Mouse (Mus musculus) liver, embryonic 12.5 days (tissue): ENCODE results near the gene Rundc1. TPM values are rescaled to one million over a fixed set of nuclear protein-coding genes. Genes with fewer than 3 reads are reported as not detected.
"Not testable (repeated sequence)": the region's sequence is repeated elsewhere in the genome, so short reads cannot be mapped to it uniquely, and the experiment has no call there.

Experiments
- ATAC-seq: fragments of 200-750 bp; cut with Nextera tagmentation; 2 replicates; pipeline ENCODE4 v1.8.0; 2017; ENCODE audit warnings: moderate number of reproducible peaks, mild to moderate bottlenecking, moderate library complexity
- H3K27ac ChIP-seq: fragments of 300-500 bp; sonication (generic); 2 replicates; pipeline ENCODE4 v1.5.1; 2016; ENCODE audit warnings: mild to moderate bottlenecking
- H3K27me3 ChIP-seq: fragments of 300-500 bp; sonication (generic); replicated peaks from 2 replicates; pipeline ENCODE4 v1.6.1; 2016; ENCODE audit warnings: mild to moderate bottlenecking, moderate library complexity
- H3K36me3 ChIP-seq: fragments of 300-500 bp; sonication (generic); 2 replicates; pipeline ENCODE4 v1.6.1; 2016; ENCODE audit warnings: mild to moderate bottlenecking, moderate library complexity
- H3K4me1 ChIP-seq: fragments of 300-500 bp; sonication (generic); 2 replicates; pipeline ENCODE4 v1.6.1; 2016
- H3K4me2 ChIP-seq: fragments of 300-500 bp; sonication (generic); 2 replicates; pipeline ENCODE4 v1.6.1; 2016; ENCODE audit warnings: mild to moderate bottlenecking, moderate library complexity
- H3K4me3 ChIP-seq: fragments of 300-500 bp; sonication (generic); 2 replicates; pipeline ENCODE4 v1.5.1; 2016; ENCODE audit warnings: mild to moderate bottlenecking, moderate library complexity
- H3K9ac ChIP-seq: fragments of 300-500 bp; sonication (generic); 2 replicates; pipeline ENCODE4 v1.6.1; 2016; ENCODE audit warnings: mild to moderate bottlenecking, moderate library complexity
- H3K9me3 ChIP-seq: fragments of 300-500 bp; sonication (generic); replicated peaks from 2 replicates; pipeline ENCODE4 v1.6.1; 2016; ENCODE audit warnings: mild to moderate bottlenecking, moderate library complexity
- WGBS: fragments of 180-500 bp; shearing (Covaris S2); methylation state at CpG from one replicate; pipeline ENCODE4 v1.1.7; 2016; ENCODE audit not compliant: insufficient replicate concordance; 5-methylcytosine and 5-hydroxymethylcytosine counted together
- polyA plus RNA-seq: library from polyadenylated mRNA; unstranded; fragments of >200 nt; fragmentation: Nextera tagmentation; extraction: Ambion mirVana; gene quantifications from 2 replicates; pipeline ENCODE4 v1.2.1, GENCODE M21; 2016

The Rundc1 gene
- 9.8 TPM in 2 replicates for polyA plus RNA-seq

DNA sequence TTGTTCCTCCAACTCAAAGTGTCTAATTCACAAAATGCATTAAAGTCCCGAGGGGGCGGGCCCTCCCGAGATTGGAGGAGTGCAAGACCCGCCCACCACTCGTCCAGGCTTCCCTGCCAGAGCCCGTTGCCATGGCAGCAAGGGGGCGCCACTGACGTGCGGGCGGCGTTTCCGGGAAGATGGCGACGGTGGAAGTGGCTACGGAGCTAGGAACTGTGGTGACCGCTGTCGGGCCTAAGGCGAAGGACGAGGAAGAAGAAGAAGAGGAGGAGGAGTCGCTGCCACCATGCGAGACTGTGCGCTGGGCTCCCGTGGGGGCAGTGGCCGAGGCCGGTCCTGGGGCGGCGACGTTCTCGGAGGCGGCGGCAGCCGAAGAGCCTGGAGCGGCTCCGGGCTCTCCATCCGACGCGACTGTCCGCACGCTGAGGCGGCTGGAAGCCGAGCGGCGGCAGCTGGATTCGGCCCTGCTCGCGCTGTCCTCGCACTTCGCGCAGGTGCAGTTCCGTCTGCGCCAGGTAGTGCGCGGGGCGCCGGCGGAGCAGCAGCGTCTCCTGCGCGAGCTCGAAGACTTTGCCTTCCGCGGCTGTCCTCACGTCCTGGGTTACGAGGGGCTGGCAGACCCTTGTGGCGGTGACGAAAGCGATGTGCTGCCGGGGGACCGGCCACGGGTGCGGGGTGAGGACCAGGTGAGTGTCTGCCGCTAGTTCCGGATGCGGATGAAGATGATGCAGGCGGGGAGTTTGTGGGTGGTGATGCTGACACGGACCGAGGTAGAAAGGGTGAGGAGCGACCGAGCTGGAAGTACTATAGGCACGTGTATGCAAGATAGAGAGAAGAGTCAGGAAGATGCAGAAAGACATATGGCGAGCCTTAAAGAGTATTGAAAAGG, at the start of gene Rundc1, which contains the start of gene Ptges3l:
Rundc1 (plus strand) TSS at position 161 of the 889 bp plus-strand sequence.
Ptges3l (minus strand) TSS at position 409 of the 889 bp plus-strand sequence.
- Histone ChIP-seq H3K27ac (peak within 1 kb of the TSS; percentile 78), H3K9ac (peak within 1 kb of the TSS; percentile 85), H3K4me2 (peak within 1 kb of the TSS; percentile 99), H3K4me3 (peak within 1 kb of the TSS; percentile 98), H3K9me3 (no peaks in the 10 kb centered on the region), H3K4me1 (peaks cover 32% of the 10 kb centered on the region), H3K27me3 (no peaks in the 10 kb centered on the region), H3K36me3 (peaks cover 15% of the 10 kb centered on the region)
- 1% methylated on average over 76 of the region's 81 CpGs for WGBS
- peak; percentile 89 for ATAC-seq

DNA sequence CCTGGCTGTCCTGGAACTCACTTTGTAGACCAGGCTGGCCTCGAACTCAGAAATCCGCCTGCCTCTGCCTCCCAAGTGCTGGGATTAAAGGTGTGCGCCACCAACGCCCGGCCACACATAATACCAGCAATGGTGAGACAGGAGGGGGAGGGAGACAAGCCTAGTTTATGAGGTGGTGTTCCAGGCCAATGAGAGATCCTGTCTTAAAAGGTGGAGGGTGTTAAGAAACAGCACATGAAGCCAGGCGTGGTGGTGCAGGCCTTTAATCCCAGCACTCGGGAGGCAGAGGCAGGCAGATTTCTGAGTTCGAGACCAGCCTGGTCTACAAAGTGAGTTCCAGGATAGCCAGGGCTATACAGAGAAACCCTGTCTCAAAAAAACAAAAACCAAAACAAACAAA, 46.7 kb upstream of the Rundc1 start:
- H3K27ac ChIP-seq, H3K9me3 ChIP-seq, ATAC-seq, H3K9ac ChIP-seq, H3K4me2 ChIP-seq, H3K4me3 ChIP-seq, H3K4me1 ChIP-seq, H3K36me3 ChIP-seq: not testable (repeated sequence)
- H3K27me3 ChIP-seq = peaks cover 33% of the 10 kb centered on the region
- 70% methylated on average over 8 of the region's 8 CpGs for WGBS

DNA sequence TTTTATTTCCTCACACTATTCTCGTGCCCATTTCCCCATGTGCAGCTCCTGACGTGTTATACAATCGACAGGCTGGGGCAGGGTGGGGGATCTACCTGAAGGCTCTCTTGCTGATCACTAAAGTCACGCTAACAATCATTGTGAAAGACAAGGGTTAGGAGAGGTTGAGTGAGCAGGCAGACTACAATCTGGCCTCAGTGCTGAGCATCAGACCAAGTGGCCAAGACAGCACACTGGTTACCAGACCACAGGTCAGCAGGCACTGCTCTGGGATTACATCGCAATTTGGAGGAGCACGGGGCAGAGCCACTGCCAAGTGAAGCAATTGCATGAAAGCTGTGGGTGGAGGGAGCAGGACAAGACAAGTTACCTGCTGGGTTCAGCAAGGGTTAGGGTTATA, 46.0 kb upstream of the Rundc1 start:
- WGBS = 66% methylated on average over 6 of the region's 6 CpGs
- no peak for ATAC-seq
- Histone ChIP-seq H3K9ac (no peak overlapping the region), H3K9me3 (no peaks in the 10 kb centered on the region), H3K4me1 (no peaks in the 10 kb centered on the region), H3K27ac (no peak overlapping the region), H3K36me3 (no peaks in the 10 kb centered on the region), H3K4me3 (no peak overlapping the region), H3K27me3 (peaks cover 30% of the 10 kb centered on the region), H3K4me2 (no peak overlapping the region)

DNA sequence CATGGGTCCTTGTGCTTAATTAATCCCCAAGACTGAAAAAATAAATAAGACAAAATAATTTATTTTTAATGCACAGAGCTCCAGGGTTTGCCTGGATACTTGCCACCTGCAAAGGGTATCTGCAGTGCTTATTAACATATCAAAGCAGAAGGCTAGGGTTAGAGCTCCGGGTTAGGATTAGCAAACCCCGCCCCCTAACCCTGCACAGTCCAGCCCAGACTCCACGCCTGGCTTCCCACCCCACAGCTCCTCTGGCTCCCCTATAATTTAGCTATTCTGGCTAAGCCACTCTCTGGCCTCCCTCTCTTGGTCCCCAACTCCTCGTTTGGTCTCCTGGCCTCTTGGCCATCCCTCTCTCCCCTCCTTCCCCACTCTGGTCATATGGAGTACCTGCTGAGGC, 43.1 kb upstream of the Rundc1 start:
- Histone ChIP-seq H3K27ac (no peak overlapping the region), H3K4me2 (no peak overlapping the region), H3K9me3 (no peaks in the 10 kb centered on the region), H3K9ac (no peak overlapping the region), H3K27me3 (peaks cover 17% of the 10 kb centered on the region), H3K4me1 (no peaks in the 10 kb centered on the region), H3K36me3 (no peaks in the 10 kb centered on the region), H3K4me3 (no peak overlapping the region)
- 36% methylated on average over 4 of the region's 4 CpGs for WGBS
- ATAC-seq = no peak

DNA sequence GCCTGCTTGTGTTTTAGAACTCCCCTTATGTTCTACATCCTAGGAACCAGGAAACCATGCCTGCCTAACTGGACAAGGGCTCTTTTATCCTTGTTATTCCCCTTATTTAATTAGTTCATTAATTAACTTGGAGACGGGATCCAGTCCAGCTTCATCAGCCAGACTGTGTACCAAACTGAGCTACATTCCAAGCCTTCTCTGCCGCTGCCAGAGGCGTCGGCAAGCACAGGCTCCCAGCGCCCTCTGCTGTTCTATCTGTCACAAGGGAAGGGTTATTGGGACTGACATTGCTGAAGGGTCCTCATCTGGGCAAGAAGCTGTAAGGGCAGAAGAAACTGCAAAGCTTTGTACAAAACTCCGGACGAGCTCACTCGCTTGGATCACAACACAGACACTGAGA, 29.8 kb upstream of the Rundc1 start:
- Histone ChIP-seq H3K27me3 (peaks cover 16% of the 10 kb centered on the region), H3K9me3 (no peaks in the 10 kb centered on the region), H3K4me1 (no peaks in the 10 kb centered on the region), H3K4me3 (no peak overlapping the region), H3K36me3 (no peaks in the 10 kb centered on the region), H3K27ac (no peak overlapping the region), H3K9ac (no peak overlapping the region), H3K4me2 (no peak overlapping the region)
- 4% methylated on average over 8 of the region's 8 CpGs for WGBS
- ATAC-seq = no peak

DNA sequence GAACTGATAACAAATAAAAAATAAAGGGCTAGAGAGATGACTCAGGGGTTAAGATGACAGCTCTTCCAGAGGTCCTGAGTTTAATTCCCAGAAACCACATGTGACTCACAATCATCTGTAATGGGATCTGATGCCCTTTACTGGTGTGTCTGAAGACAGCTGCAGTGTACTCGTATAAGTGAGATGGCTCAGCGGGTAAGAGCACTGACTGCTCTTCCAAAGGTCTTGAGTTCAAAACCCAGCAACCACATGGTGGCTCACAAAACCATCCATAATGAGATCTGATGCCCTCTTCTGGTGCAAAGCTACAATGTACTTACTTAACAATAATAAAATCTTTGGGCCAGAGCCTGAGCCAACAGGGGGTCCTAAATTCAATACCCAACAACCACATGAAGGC, 9.6 kb upstream of the Rundc1 start:
- Histone ChIP-seq H3K4me2 (no peak overlapping the region), H3K9me3 (no peaks in the 10 kb centered on the region), H3K36me3 (peaks cover 39% of the 10 kb centered on the region), H3K27ac (no peak overlapping the region), H3K9ac (no peak overlapping the region), H3K27me3 (no peaks in the 10 kb centered on the region), H3K4me1 (peaks cover 21% of the 10 kb centered on the region), H3K4me3 (no peak overlapping the region)
- WGBS = 76% methylated on average over 2 of the region's 2 CpGs
- no peak for ATAC-seq

DNA sequence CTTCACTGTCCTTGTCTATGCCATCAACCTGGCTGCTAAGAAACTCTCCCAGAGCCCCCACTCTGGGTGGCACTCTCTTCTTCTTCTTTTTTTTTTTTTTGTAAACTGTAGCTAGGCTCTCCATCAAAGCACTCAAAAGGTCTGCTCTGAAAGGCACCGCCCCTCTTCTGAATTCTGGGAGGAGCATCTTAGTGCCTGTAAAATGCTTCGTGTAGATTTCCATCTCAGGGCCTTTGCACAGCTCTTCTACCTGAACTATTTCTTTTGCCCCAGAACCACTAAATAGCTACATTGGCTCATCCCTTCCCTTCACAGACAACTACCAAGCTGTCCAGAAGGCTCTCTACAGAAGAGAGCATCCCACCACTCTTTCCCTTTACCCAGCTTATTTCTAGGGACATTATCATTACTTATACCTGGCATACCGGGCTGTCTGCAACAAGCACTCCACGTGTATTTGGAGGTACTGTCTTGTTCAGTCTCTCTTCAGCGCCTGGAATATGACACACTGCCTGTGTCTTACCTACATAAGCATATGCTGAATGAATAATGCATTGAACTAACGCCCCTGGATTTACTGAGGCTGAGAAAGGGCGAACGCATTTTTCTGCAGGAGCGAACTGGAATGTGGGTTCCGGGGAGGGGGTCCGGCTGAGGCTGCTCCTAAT, 8.3 kb upstream of the Rundc1 start:
- peak; percentile 58 for ATAC-seq
- peaks cover 26% of the 10 kb centered on the region for H3K36me3 ChIP-seq
- H3K27me3 ChIP-seq = no peaks in the 10 kb centered on the region
- H3K27ac ChIP-seq = peak overlapping the region; percentile 69
- peak overlapping the region; percentile 74 for H3K4me3 ChIP-seq
- H3K4me2 ChIP-seq = peak overlapping the region; percentile 85
- H3K9ac ChIP-seq = peak overlapping the region; percentile 80
- peaks cover 21% of the 10 kb centered on the region for H3K4me1 ChIP-seq
- WGBS = 3% methylated on average over 11 of the region's 11 CpGs
- H3K9me3 ChIP-seq = no peaks in the 10 kb centered on the region

DNA sequence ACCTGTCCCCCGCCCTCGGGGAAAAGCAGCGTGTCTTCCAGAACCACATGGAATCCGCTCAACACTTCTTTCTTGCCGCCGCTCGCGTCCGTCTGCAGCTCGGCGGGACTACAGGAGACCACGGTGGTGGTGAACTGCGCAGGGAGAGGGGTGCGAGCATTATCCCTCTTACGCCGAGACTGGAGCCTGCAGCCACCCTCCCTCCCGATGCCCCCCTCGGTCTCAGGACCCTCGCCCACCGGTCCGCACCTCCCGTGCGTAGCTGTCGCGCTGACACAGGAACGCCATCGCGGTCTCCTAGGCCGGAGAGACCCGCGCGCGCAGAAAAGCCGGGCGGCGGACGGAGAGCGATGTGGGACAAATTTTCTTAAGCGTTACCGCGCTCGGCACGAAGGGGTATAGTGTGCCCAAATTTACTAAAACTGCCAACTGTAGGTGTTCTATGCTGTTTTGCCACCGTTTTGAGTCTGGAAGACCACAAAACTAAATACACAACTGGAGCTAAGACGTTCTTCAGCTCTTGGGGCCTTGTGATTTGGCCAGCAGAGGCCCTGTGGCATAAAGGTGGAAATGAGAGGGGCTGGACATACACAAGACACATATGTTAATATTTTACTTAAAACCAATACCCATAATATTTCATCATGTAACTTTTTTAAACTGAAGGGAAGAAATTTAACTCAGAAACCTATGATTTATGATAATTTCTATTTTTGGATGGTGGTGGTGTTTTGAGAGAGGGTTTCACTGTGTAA, 7.6 kb upstream of the Rundc1 start, which contains the start of gene Aarsd1:
Aarsd1 (minus strand) TSS at position 515 of the 755 bp plus-strand sequence.
- WGBS = under 1% methylated on average over 45 of the region's 45 CpGs
- Histone ChIP-seq H3K36me3 (peaks cover 19% of the 10 kb centered on the region), H3K27me3 (no peaks in the 10 kb centered on the region), H3K4me1 (peaks cover 21% of the 10 kb centered on the region), H3K4me3 (peak within 1 kb of the TSS; percentile 74), H3K9me3 (no peaks in the 10 kb centered on the region), H3K27ac (peak within 1 kb of the TSS; percentile 69), H3K4me2 (peak within 1 kb of the TSS; percentile 85), H3K9ac (peak within 1 kb of the TSS; percentile 80)
- ATAC-seq = peak; percentile 76

DNA sequence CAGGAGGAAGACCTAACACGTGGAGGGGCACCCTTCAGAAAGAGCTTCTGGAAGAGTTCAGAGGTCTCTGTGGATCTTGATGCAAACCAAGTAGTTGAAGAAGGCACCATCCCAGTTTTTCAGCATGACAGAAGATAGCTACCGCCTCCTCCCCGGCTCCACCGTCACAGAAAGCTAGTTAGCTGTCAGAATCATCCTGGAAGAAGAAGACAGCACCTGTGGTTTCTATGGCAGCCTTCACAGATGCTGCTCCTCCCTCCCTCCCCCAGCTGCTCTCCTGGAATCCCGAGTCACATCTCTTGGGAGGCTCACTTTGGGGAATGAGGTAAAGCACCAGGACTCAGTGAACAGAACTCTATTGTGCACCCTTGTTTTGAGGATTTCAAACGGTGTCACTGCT, 5.9 kb upstream of the Rundc1 start:
- H3K36me3 ChIP-seq = peaks cover 2% of the 10 kb centered on the region; the same call in 1 of the 2 replicates
- H3K4me3 ChIP-seq = no peak overlapping the region
- no peak overlapping the region for H3K9ac ChIP-seq
- H3K27ac ChIP-seq = no peak overlapping the region
- H3K4me2 ChIP-seq = no peak overlapping the region
- ATAC-seq = no peak
- peaks cover 22% of the 10 kb centered on the region for H3K4me1 ChIP-seq
- no peaks in the 10 kb centered on the region for H3K27me3 ChIP-seq
- H3K9me3 ChIP-seq = no peaks in the 10 kb centered on the region
- 61% methylated on average over 6 of the region's 6 CpGs for WGBS

DNA sequence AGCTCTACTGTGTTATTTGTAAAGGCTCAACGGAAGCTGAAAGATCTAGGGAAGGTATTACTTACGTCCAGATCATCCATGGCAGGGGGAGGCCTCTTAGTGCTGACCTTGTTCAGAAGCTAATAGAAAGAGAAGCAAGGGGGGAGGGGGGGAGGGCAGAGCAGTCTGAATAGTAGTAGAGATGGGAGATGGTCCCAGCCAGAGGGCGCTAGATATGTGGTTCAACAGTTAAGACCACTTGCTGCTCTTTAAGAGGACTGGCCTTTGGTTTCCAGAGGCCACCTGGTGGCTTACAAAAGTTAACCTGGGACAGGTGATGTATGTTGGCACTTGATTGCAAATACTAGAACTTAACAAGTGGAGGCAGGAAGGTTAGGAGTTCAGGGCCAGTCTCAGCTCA, 5.3 kb upstream of the Rundc1 start:
- H3K4me3 ChIP-seq = no peak overlapping the region
- H3K4me2 ChIP-seq = no peak overlapping the region
- no peaks in the 10 kb centered on the region for H3K27me3 ChIP-seq
- no peak for ATAC-seq
- 32% methylated on average over 3 of the region's 3 CpGs for WGBS
- H3K27ac ChIP-seq = no peak overlapping the region
- H3K36me3 ChIP-seq = no peaks in the 10 kb centered on the region
- no peak overlapping the region for H3K9ac ChIP-seq
- H3K4me1 ChIP-seq = peaks cover 28% of the 10 kb centered on the region
- no peaks in the 10 kb centered on the region for H3K9me3 ChIP-seq

DNA sequence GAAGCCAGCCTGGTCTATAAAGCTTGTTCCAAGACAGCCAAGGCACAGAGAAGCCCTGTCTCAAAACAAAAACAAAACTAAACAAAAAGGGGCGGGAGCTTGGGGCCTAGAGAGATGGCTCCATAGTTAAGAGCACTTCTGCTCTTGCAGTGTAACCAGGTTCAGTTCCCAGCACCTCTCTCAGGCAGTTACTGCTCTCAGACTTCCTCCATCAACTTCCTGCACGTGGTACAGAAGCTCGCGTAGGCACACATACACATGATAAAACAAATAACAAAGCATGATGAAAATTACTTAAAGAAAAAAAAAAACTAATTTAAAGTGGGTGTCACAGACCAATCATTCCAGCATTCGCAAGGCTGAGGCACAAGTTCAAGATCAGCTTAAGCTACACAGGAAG, 4.7 kb upstream of the Rundc1 start:
- Histone ChIP-seq H3K4me1 (peaks cover 30% of the 10 kb centered on the region), H3K36me3 (no peaks in the 10 kb centered on the region), H3K9ac (no peak overlapping the region), H3K27ac (no peak overlapping the region), H3K27me3 (no peaks in the 10 kb centered on the region), H3K4me3 (no peak overlapping the region), H3K4me2 (no peak overlapping the region), H3K9me3 (no peaks in the 10 kb centered on the region)
- ATAC-seq = no peak
- WGBS = 66% methylated on average over 5 of the region's 5 CpGs
